Mouse (Mus musculus) MEL (cell line): ENCODE data around the gene Polr3b.

ENCODE experiments used
- CTCF ChIP-seq, 3 experiments: IDR thresholded peaks in 2 of 3; conservative IDR thresholded peaks in 1 of 3; 2 replicates each; pipeline ENCODE4 v1.5.1; 2011 to 2012; ENCODE audit warnings: low read length in 3 of 3, low read depth in 2 of 3, mild to moderate bottlenecking in 2 of 3, improper control_type of control experiment in 1 of 3, inconsistent platforms in 1 of 3, mixed read lengths in 1 of 3, moderate library complexity in 1 of 3; ENCODE audit not compliant: control insufficient read depth in 1 of 3, insufficient read depth in 1 of 3, poor library complexity in 1 of 3, severe bottlenecking in 1 of 3
- ETS1 ChIP-seq: IDR thresholded peaks from 2 replicates; pipeline ENCODE4 v1.6.1; 2012; ENCODE audit warnings: low read depth, mild to moderate bottlenecking, inconsistent platforms, low read length, improper control_type of control experiment, moderate library complexity
- POLR2AphosphoS2 ChIP-seq: IDR thresholded peaks from 2 replicates; pipeline ENCODE4 v1.6.1; 2011; ENCODE audit warnings: low read length, improper control_type of control experiment
- SIN3A ChIP-seq: IDR thresholded peaks from 2 replicates; pipeline ENCODE4 v1.6.1; 2012; ENCODE audit warnings: low read length, improper control_type of control experiment, inconsistent platforms
- ZMIZ1 ChIP-seq: IDR thresholded peaks from 2 replicates; pipeline ENCODE4 v1.6.1; 2012; ENCODE audit warnings: low read depth, mild to moderate bottlenecking, inconsistent platforms, low read length, improper control_type of control experiment, moderate library complexity

DNA sequence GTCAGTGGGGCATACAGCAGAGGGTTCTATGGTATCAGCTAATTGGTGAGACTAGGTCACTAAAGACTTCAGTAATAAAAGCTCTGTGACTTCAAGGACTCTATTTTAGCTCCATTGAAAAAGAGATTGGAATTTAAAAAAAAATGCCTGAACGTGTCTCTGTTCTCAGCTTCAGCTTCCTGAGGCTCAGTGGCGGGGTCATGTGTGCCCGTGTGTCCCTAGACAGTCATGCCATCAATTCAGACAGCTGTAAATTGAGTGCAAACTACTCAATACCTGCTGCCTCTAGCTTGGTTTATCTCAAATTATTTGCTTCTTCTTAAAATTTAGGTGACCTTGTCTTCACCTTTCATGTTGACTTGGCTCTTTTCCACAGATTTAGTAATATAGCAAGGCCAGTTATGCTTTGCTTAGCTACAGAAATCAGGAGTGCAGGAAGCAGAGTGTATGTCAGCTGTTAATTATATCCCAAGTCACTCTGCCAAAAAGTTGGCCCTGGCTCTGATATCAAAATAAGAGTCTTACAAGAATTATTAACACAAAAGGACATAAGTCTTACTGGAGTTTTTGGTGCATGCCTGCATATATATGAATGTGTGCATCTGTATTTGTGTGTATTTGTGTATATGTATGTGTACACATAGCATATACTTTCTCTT lies 24.8 kb upstream of the Polr3b start:
- TF ChIP-seq POLR2AphosphoS2 (no peak), CTCF (IDR thresholded peaks at IDR 0.05 in 2 of 3, conservative IDR thresholded peaks at IDR 0.05 in 1 of 3; ENCODE audit: control insufficient read depth in 1 of 3, insufficient read depth in 1 of 3, low read depth in 2 of 3, low read length in 3 of 3, poor library complexity in 1 of 3, severe bottlenecking in 1 of 3) (no peak), SIN3A (no peak), ZMIZ1 (no peak), ETS1 (no peak)
